Mouse (Mus musculus): ENCODE measurements around the gene Rpp40.
A peak's percentile ranks its signal among the peaks of the same experiment; 100 is the strongest.

Rpp40 gene

GRCm38 (mm10) chr13:35905879-35906481 is at the start of gene Rpp40:
Gene Rpp40, minus strand, starts transcription at chr13:35906359.
- peak; percentile 90 for DNase-seq (ENCODE audit: low read depth, low spot score)

DNA sequence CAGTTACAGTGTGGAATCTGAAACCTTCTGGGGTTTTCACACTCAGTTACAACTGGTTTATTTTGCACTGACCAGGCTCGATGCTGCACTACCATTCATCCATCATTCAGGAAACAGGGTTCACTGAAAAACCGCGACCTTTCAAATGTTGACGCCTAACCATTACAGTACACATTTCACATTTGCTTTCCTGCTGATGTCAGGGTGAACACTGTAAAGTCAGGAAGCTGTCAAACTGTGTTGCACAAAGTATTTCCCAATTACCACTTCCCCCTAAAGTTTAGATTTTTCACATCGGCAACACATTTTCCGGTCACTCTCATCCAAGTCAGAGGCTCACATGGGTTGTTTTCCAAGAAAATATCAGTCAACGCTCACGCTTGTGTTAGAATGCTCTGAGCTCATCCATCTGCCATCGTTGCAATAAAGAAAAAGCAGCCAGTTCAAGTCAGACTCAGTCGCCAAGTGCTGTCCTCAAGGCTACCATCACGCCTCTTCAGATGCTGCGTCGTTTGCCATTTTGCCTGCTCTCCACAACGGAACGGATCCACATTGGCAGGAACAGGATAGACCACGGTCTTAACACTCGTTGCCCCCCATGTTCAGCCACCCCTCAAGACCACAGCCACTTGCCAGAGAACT is 43.8 kb upstream of the Rpp40 start:
- DNase-seq (ENCODE audit: low read depth, low spot score), result no peak

- peak; percentile 57 for DNase-seq (ENCODE audit: low read depth, low spot score)
Measured at GRCm38 (mm10) chr13:35947354-35948000, 41.3 kb upstream of the Rpp40 start.

DNA sequence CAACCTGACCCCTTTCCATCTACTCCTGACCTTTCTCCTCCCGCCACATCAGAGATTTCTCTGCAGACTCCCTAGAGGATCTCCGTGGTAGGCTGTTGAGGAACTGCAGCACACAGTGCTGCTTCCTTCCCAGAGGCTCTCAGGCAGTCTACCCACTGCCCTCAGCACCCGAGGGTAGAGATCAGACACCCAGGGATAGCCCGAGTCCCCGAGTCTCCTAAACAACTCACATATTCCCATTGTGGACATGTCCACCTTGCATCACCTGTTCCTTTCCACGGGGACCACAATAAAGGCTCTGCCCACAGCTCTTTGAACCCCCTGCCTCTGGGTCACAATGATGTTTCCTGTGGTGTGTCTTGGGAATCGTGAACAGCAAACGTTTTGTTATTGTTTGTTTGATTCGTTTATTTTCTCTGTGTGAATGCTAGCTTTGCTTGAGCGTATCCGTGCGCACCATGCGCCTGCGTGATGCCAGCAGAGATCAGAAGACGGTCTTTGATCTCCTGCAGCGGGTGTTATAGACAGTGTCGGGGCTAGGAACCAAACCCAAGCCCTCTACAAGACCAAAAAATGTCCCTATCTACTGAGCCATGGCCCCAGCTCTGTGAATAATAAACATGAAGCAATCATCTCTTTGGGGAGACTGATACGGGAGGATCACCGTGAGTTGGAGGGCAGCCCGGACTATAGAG is 40.6 kb upstream of the Rpp40 start:
- DNase-seq (ENCODE audit: low read depth, low spot score), result no peak

DNA sequence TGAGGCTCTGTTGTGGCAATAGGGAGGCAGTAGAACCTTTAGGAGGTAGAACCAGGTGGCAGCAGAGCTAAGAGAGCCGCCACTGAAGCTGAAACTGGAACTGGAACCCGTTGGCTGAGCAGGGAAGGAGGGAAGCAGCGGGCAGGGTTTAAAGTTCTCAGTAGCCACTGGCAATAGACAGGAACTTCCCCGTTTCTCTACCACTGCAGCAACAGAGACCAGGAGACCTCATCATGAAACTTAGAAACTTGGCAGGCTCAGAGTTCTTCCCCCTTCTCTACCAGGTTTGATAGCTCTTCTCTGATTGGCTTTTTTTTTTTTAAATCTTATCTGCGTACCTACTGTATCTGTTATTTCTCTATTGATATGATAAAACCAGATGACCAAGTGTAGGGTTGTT is 34.8 kb upstream of the Rpp40 start:
- no peak for DNase-seq (ENCODE audit: low read depth, low spot score)

DNA sequence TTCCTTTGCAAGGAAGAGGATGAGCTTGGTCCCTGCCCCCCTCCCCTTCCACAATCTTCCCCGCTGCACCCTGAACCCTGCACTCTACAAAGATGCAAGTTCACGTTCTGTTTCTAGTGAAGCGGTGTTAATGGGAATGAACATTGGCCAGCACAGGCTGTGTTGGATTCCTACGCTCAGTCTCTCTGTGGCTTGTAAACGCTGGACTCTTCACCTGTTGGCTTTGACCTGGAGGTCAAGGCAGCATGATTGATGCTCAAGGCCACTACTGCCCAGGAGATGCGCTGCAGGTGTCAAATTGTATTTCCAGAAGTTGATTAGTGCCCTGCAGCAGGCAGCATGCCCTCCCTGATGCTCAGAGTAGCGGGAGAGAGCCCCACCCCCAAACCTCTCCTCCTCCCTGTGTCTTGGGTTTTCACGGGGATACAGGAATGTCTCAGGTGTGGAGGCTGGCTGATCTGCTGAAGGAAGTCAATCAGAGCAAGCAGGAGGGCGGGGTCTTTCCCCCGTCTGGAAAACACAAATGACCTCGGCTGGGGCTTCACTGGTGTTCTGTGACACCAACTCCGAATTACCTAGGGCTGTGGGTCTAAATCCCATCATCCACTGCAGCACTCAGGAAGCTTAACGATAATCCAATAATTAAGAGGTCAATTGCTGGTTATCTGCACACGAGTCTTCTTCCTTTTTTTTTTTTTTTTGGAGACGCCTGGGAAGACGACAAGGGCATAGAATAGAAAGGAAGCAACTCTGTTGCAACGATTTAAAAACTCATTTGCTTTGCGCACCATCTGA is 33.9 kb upstream of the Rpp40 start:
- DNase-seq (ENCODE audit: low read depth, low spot score), result no peak

DNA sequence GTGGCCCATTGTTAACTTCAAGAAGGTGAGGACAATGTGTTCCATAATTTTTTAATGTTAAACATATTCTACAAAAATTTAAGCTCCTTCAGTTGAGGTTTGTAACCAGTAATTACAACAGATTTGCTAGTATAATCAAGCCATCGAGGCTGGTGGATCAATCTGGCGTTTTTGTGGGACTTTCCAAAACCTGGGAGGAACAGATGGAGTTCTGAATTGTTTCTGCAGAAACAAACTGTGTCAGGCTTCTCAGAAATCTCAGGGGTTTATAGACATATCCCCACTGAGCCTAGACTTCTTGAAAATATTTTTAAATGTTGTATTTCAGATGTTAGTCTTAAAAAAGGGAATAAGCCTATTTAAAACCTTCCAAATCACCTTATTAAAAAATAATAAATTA is 31.8 kb upstream of the Rpp40 start:
- peak; percentile 65 for DNase-seq (ENCODE audit: low read depth, low spot score)

GRCm38 (mm10) chr13:35911476-35911875 is 5.3 kb upstream of the Rpp40 start:
- DNase-seq (ENCODE audit: low read depth, low spot score), result no peak

- no peak for DNase-seq (ENCODE audit: low read depth, low spot score)
Measured at GRCm38 (mm10) chr13:35905378-35905777, 781 bp downstream of the Rpp40 start.

- DNase-seq (ENCODE audit: low read depth, low spot score), result no peak
Measured at GRCm38 (mm10) chr13:35892866-35893265, 13.3 kb downstream of the Rpp40 start.

GRCm38 (mm10) chr13:35886121-35886725 is 19.9 kb downstream of the Rpp40 start:
- no peak for DNase-seq (ENCODE audit: low read depth, low spot score)

DNA sequence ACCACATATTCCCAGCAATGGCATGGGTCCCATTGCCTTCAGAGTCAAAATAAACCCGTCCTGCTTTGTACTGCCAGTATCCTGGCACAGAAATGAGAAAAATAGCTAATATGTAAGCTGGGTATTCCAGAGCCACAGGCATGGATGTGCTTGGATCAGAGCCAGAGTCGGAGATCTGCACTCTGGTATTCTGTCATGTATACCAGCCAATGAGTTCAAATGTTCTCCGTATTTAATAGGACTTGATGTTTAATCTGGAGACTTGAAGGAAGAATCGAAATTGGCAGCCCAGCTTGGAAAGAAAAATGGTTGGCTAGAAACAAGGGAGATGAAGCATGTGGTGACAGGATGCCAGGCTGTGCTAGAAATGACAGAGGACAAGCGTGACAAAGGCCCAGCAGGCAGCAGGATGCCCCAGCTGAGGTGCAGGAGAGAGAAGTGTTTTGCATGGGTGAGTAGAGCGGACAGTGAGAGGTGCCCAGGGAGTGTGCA is 25.6 kb downstream of the Rpp40 start:
- DNase-seq (ENCODE audit: low read depth, low spot score), result no peak

GRCm38 (mm10) chr13:35879519-35879918 is 26.6 kb downstream of the Rpp40 start:
- DNase-seq (ENCODE audit: low read depth, low spot score), result no peak

DNA sequence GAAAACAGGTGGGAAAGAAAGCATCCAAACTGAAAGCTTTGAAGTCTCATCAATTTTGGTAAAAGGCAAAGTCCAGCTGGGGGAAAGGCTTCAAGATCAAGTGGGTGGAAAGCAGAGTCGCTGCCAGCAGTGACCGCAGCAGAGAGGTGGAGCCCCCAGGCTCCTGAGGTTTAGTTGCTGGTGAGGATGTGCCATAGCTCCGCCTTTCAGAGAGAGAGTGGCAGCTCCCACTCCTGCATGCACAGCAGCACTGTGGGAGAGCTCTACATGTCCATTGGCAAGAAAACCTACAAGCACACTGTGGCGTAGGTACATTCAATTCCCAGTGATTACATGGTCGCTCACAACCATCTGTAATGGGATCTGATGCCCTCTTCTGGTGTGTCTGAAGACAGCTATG is 27.1 kb downstream of the Rpp40 start:
- no peak for DNase-seq (ENCODE audit: low read depth, low spot score)

GRCm38 (mm10) chr13:35878282-35878681 is 27.9 kb downstream of the Rpp40 start:
- no peak for DNase-seq (ENCODE audit: low read depth, low spot score)

GRCm38 (mm10) chr13:35875396-35875795 is 30.8 kb downstream of the Rpp40 start:
- DNase-seq (ENCODE audit: low read depth, low spot score), result no peak

- no peak for DNase-seq (ENCODE audit: low read depth, low spot score)
Measured at GRCm38 (mm10) chr13:35871107-35871506, 35.1 kb downstream of the Rpp40 start.

DNA sequence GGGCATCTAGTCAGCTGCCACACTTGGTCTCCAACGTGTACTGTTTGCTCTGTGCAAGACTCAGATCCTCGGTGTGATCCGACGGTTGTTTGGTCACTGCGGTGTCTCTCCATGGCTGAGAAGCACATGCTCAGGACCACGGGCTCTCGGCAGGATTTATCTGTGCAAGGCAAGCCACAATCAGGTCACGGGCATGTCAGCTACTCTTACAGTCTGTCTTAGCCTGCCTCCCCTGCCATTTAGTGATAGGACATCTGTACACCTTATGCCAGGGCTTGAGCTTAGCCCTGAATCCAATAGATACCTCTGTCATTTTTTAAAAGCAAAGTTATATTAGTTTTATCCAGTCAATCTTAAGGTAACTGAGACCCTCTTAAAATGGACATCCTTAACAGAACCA is 35.5 kb downstream of the Rpp40 start:
- no peak for DNase-seq (ENCODE audit: low read depth, low spot score)

DNA sequence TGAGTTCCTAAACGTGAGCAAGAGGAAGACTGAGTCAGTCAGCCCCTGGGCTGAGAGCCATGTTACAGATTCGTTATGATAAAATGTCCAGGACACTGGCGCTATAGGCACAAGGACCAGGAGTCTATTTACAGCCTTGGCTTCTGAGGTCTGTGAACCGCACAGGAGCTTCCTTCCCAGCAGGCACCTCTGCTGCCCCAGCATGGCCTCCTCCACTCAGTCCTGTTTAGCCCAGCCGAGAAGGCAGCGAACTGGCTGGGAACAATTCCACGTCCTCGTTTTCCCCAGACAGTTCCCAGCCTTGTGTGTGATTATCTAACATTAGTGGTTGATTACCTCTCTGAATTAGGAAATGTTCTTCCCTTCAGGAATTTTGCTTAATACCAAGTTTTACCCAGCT is 45.2 kb downstream of the Rpp40 start:
- DNase-seq (ENCODE audit: low read depth, low spot score), result no peak

- DNase-seq (ENCODE audit: low read depth, low spot score), result no peak
Measured at GRCm38 (mm10) chr13:35857486-35857885, 48.7 kb downstream of the Rpp40 start.
